Mouse (Mus musculus): ENCODE data around the gene Mpig6b. TPM values are rescaled to one million over a fixed set of nuclear protein-coding genes. Genes with fewer than 3 reads are reported as not detected.

The Mpig6b gene
- polyA plus RNA-seq, 1 experiment from 2014 or later: 4.5 TPM

DNA sequence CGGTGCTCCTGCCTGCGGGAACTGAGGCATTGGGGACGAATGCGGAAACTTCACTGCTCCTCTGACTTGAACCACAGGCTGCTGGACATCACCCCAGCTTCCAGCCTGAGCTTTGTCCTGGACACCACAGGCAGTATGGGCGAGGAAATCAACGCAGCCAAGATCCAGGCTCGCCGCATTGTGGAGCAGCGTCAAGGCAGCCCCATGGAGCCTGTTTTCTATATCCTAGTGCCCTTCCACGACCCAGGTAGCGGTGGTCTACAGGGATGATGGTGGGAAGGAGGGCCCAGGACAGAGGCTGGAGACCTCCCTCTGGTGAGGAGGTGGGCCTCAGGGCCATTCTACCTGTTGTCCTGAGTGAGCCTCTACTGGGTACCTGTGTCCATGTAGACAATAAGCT is 46.1 kb downstream of the Mpig6b start:
- no peak overlapping the region for H3K4me3 ChIP-seq (ENCODE audit: low read depth, low read length)

GRCm38 (mm10) chr17:35018171-35018570 is 47.8 kb downstream of the Mpig6b start:
- Histone ChIP-seq H3K36me3 (ENCODE audit: control insufficient read depth, insufficient read depth) (peaks cover 31% of the 10 kb centered on the region), H3K9ac (ENCODE audit: low read depth, low read length) (no peak overlapping the region), H3K9me3 (replicated peaks; ENCODE audit: control insufficient read depth, low read length) (no peaks in the 10 kb centered on the region), H3K4me2 (ENCODE audit: low read depth, low read length) (no peak overlapping the region), H3K27me3 (ENCODE audit: control insufficient read depth, insufficient read depth, low read depth, low read length) (no peaks in the 10 kb centered on the region), H3K4me1 (ENCODE audit: control insufficient read depth, low read depth, low read length) (peaks cover 25% of the 10 kb centered on the region), H3K4me3 (ENCODE audit: low read depth, low read length) (no peak overlapping the region), H3K27ac (ENCODE audit: low read length) (no peak overlapping the region)
- WGBS (ENCODE audit: insufficient replicate concordance): 56% methylated on average over 3 of the region's 3 CpGs
- no peak for ATAC-seq (ENCODE audit: low read depth)

More for the DNA sequence above, 46.1 kb downstream of the Mpig6b start:
- peaks cover 36% of the 10 kb centered on the region for H3K4me1 ChIP-seq (ENCODE audit: control insufficient read depth, low read depth, low read length)
- H3K9ac ChIP-seq (ENCODE audit: low read depth, low read length): no peak overlapping the region
- peaks cover 13% of the 10 kb centered on the region for H3K36me3 ChIP-seq (ENCODE audit: control insufficient read depth, insufficient read depth)
- no peaks in the 10 kb centered on the region for H3K27me3 ChIP-seq (ENCODE audit: control insufficient read depth, insufficient read depth, low read depth, low read length)
- H3K9me3 ChIP-seq (replicated peaks; ENCODE audit: control insufficient read depth, low read length): no peaks in the 10 kb centered on the region
- WGBS (ENCODE audit: insufficient replicate concordance): 85% methylated on average over 11 of the region's 11 CpGs
- no peak overlapping the region for H3K4me2 ChIP-seq (ENCODE audit: low read depth, low read length)
- H3K27ac ChIP-seq (ENCODE audit: low read length): no peak overlapping the region
- no peak for ATAC-seq (ENCODE audit: low read depth)

DNA sequence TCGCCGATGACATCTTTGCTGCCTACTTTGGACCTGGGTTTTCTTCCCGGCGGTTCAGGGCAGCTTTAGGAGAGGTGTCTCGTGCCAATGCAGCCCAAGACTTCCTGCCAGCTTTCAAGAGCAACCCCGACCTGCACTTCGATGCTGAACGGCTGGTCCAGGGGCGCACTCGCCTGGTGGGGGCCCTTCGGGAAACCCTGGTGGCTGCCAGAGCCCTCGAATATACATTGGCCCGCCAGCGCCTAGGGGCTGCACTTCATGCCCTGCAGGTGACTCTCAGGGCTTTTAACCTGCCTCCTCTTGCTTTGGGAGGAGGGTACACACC is 48.3 kb downstream of the Mpig6b start:
- H3K27ac ChIP-seq (ENCODE audit: low read length): no peak overlapping the region
- no peak overlapping the region for H3K9ac ChIP-seq (ENCODE audit: low read depth, low read length)
- H3K4me3 ChIP-seq (ENCODE audit: low read depth, low read length): no peak overlapping the region
- no peak for ATAC-seq (ENCODE audit: low read depth)
- peaks cover 36% of the 10 kb centered on the region for H3K36me3 ChIP-seq (ENCODE audit: control insufficient read depth, insufficient read depth)
- H3K4me2 ChIP-seq (ENCODE audit: low read depth, low read length): no peak overlapping the region
- H3K27me3 ChIP-seq (ENCODE audit: control insufficient read depth, insufficient read depth, low read depth, low read length): no peaks in the 10 kb centered on the region
- WGBS (ENCODE audit: insufficient replicate concordance): 69% methylated on average over 14 of the region's 14 CpGs
- no peaks in the 10 kb centered on the region for H3K9me3 ChIP-seq (replicated peaks; ENCODE audit: control insufficient read depth, low read length)
- peaks cover 21% of the 10 kb centered on the region for H3K4me1 ChIP-seq (ENCODE audit: control insufficient read depth, low read depth, low read length)

- Histone ChIP-seq H3K9ac (ENCODE audit: low read depth, low read length) (no peak overlapping the region), H3K4me2 (ENCODE audit: low read depth, low read length) (no peak overlapping the region), H3K36me3 (ENCODE audit: control insufficient read depth, insufficient read depth) (peaks cover 42% of the 10 kb centered on the region), H3K9me3 (replicated peaks; ENCODE audit: control insufficient read depth, low read length) (no peaks in the 10 kb centered on the region), H3K4me3 (ENCODE audit: low read depth, low read length) (no peak overlapping the region), H3K27me3 (ENCODE audit: control insufficient read depth, insufficient read depth, low read depth, low read length) (no peaks in the 10 kb centered on the region), H3K27ac (ENCODE audit: low read length) (no peak overlapping the region), H3K4me1 (ENCODE audit: control insufficient read depth, low read depth, low read length) (peaks cover 17% of the 10 kb centered on the region)
- 73% methylated on average over 10 of the region's 10 CpGs for WGBS (ENCODE audit: insufficient replicate concordance)
- no peak for ATAC-seq (ENCODE audit: low read depth)
Measured at GRCm38 (mm10) chr17:35016791-35017705, 48.9 kb downstream of the Mpig6b start.

- H3K4me1 ChIP-seq (ENCODE audit: control insufficient read depth, low read depth, low read length): peaks cover 10% of the 10 kb centered on the region
- H3K36me3 ChIP-seq (ENCODE audit: control insufficient read depth, insufficient read depth): peaks cover 48% of the 10 kb centered on the region
- no peak within 1 kb of the TSS for H3K27ac ChIP-seq (ENCODE audit: low read length)
- ATAC-seq (ENCODE audit: low read depth): no peak
- no peak within 1 kb of the TSS for H3K4me2 ChIP-seq (ENCODE audit: low read depth, low read length)
- no peaks in the 10 kb centered on the region for H3K9me3 ChIP-seq (replicated peaks; ENCODE audit: control insufficient read depth, low read length)
- WGBS (ENCODE audit: insufficient replicate concordance): 82% methylated on average over 12 of the region's 12 CpGs
- no peak within 1 kb of the TSS for H3K9ac ChIP-seq (ENCODE audit: low read depth, low read length)
- no peaks in the 10 kb centered on the region for H3K27me3 ChIP-seq (ENCODE audit: control insufficient read depth, insufficient read depth, low read depth, low read length)
- no peak within 1 kb of the TSS for H3K4me3 ChIP-seq (ENCODE audit: low read depth, low read length)
Measured at GRCm38 (mm10) chr17:35016376-35016775, 49.6 kb downstream of the Mpig6b start, which contains the start of gene Vwa7. Vwa7 (plus strand) TSS chr17:35016579.

DNA sequence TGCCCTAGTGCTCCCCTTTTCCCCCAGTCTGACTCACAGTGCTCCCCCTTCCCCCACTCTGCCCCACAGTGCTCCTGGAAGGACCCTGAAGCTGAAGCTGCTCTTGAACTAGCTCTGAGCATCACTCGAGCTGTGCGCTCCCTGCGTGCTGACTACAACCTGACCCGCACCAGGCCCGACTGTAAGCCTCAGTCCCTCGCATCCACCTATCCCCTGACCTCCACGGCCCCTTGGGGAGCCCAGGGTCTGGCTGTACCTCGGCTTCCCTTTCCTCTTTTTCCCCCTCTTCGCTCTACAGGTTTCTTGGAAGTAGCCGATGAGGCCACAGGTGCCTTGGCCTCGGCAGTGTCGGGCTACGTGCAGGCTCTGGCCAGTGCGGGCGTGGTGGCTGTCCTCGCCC is 50.7 kb downstream of the Mpig6b start:
- 88% methylated on average over 16 of the region's 16 CpGs for WGBS (ENCODE audit: insufficient replicate concordance)
- no peak overlapping the region for H3K9ac ChIP-seq (ENCODE audit: low read depth, low read length)
- peaks cover 59% of the 10 kb centered on the region for H3K36me3 ChIP-seq (ENCODE audit: control insufficient read depth, insufficient read depth)

GRCm38 (mm10) chr17:35013221-35013620 is 52.8 kb downstream of the Mpig6b start:
- Histone ChIP-seq H3K9me3 (replicated peaks; ENCODE audit: control insufficient read depth, low read length) (no peaks in the 10 kb centered on the region), H3K27ac (ENCODE audit: low read length) (no peak overlapping the region), H3K4me3 (ENCODE audit: low read depth, low read length) (no peak overlapping the region), H3K4me1 (ENCODE audit: control insufficient read depth, low read depth, low read length) (peaks cover 4% of the 10 kb centered on the region), H3K9ac (ENCODE audit: low read depth, low read length) (no peak overlapping the region), H3K36me3 (ENCODE audit: control insufficient read depth, insufficient read depth) (peaks cover 68% of the 10 kb centered on the region), H3K4me2 (ENCODE audit: low read depth, low read length) (no peak overlapping the region), H3K27me3 (ENCODE audit: control insufficient read depth, insufficient read depth, low read depth, low read length) (no peaks in the 10 kb centered on the region)
- ATAC-seq (ENCODE audit: low read depth): no peak
- WGBS (ENCODE audit: insufficient replicate concordance): 71% methylated on average over 6 of the region's 6 CpGs

More for the DNA sequence above, 50.7 kb downstream of the Mpig6b start:
- no peak for ATAC-seq (ENCODE audit: low read depth)
- H3K4me1 ChIP-seq (ENCODE audit: control insufficient read depth, low read depth, low read length): peaks cover 4% of the 10 kb centered on the region
- H3K4me3 ChIP-seq (ENCODE audit: low read depth, low read length): no peak overlapping the region
- no peak overlapping the region for H3K4me2 ChIP-seq (ENCODE audit: low read depth, low read length)
- H3K27ac ChIP-seq (ENCODE audit: low read length): no peak overlapping the region
- H3K27me3 ChIP-seq (ENCODE audit: control insufficient read depth, insufficient read depth, low read depth, low read length): no peaks in the 10 kb centered on the region
- H3K9me3 ChIP-seq (replicated peaks; ENCODE audit: control insufficient read depth, low read length): no peaks in the 10 kb centered on the region

Other genes with a start within 250 kb of the Mpig6b start
- gene Stk19, start 229.2 kb downstream of the Mpig6b start, polyA plus RNA-seq (2015; fragmentation: Nextera tagmentation; extraction: Ambion mirVana): 10.7 and 11.7 TPM in 2 replicates
- 25.6 and 27.6 TPM in 2 replicates for gene Dxo, start 229.2 kb downstream of the Mpig6b start, polyA plus RNA-seq (2015; fragmentation: Nextera tagmentation; extraction: Ambion mirVana)
- gene Skiv2l, start 216.0 kb downstream of the Mpig6b start, polyA plus RNA-seq (2015; fragmentation: Nextera tagmentation; extraction: Ambion mirVana): 24.8 and 27.3 TPM in 2 replicates
- gene Nelfe, start 215.8 kb downstream of the Mpig6b start, polyA plus RNA-seq (2015; fragmentation: Nextera tagmentation; extraction: Ambion mirVana): 41.4 and 42.3 TPM in 2 replicates
- 384 and 472 TPM in 2 replicates for gene Cfb, start 203.7 kb downstream of the Mpig6b start, polyA plus RNA-seq (2015; fragmentation: Nextera tagmentation; extraction: Ambion mirVana)
- 0.26 and 0.37 TPM in 2 replicates for gene Zbtb12, start 186.7 kb downstream of the Mpig6b start, polyA plus RNA-seq (2015; fragmentation: Nextera tagmentation; extraction: Ambion mirVana)
- gene Gm20547, start 184.1 kb downstream of the Mpig6b start, polyA plus RNA-seq (2015; fragmentation: Nextera tagmentation; extraction: Ambion mirVana): not detected in 2 replicates
- 30.6 and 33.9 TPM in 2 replicates for gene C2, start 167.9 kb downstream of the Mpig6b start, polyA plus RNA-seq (2015; fragmentation: Nextera tagmentation; extraction: Ambion mirVana)
- 12.4 and 15.2 TPM in 2 replicates for gene Ehmt2, start 167.7 kb downstream of the Mpig6b start, polyA plus RNA-seq (2015; fragmentation: Nextera tagmentation; extraction: Ambion mirVana)
- gene Slc44a4, start 151.7 kb downstream of the Mpig6b start, polyA plus RNA-seq (2015; fragmentation: Nextera tagmentation; extraction: Ambion mirVana): 2.6 and 3.6 TPM in 2 replicates
- 17.8 and 20.6 TPM in 2 replicates for gene Neu1, start 134.9 kb downstream of the Mpig6b start, polyA plus RNA-seq (2015; fragmentation: Nextera tagmentation; extraction: Ambion mirVana)
- 0.05 TPM in 1 of 2 replicates, not detected in the other for gene Hspa1b, start 106.9 kb downstream of the Mpig6b start, polyA plus RNA-seq (2015; fragmentation: Nextera tagmentation; extraction: Ambion mirVana)
- gene Gm20481, start 96.3 kb downstream of the Mpig6b start, polyA plus RNA-seq (2015; fragmentation: Nextera tagmentation; extraction: Ambion mirVana): not detected in 2 replicates
- 0.87 and 1.5 TPM in 2 replicates for gene Hspa1a, start 94.0 kb downstream of the Mpig6b start, polyA plus RNA-seq (2015; fragmentation: Nextera tagmentation; extraction: Ambion mirVana)
- 0.21 and 0.27 TPM in 2 replicates for gene Hspa1l, start 93.5 kb downstream of the Mpig6b start, polyA plus RNA-seq (2015; fragmentation: Nextera tagmentation; extraction: Ambion mirVana)
- 97.6 and 103 TPM in 2 replicates for gene Lsm2, start 84.3 kb downstream of the Mpig6b start, polyA plus RNA-seq (2015; fragmentation: Nextera tagmentation; extraction: Ambion mirVana)
- gene Vars, start 65.2 kb downstream of the Mpig6b start, polyA plus RNA-seq (2015; fragmentation: Nextera tagmentation; extraction: Ambion mirVana): 82.2 and 90.1 TPM in 2 replicates
- gene Vwa7, start 49.6 kb downstream of the Mpig6b start, polyA plus RNA-seq (2015; fragmentation: Nextera tagmentation; extraction: Ambion mirVana): 0.09 and 0.13 TPM in 2 replicates
- 2.2 and 2.6 TPM in 2 replicates for gene Sapcd1, start 38.2 kb downstream of the Mpig6b start, polyA plus RNA-seq (2015; fragmentation: Nextera tagmentation; extraction: Ambion mirVana)
- gene Msh5, start 19.4 kb downstream of the Mpig6b start, polyA plus RNA-seq (2015; fragmentation: Nextera tagmentation; extraction: Ambion mirVana): 4.2 and 4.6 TPM in 2 replicates
- gene Clic1, start 16.2 kb downstream of the Mpig6b start, polyA plus RNA-seq (2015; fragmentation: Nextera tagmentation; extraction: Ambion mirVana): 112 and 121 TPM in 2 replicates
- gene Ddah2, start 7.1 kb downstream of the Mpig6b start, polyA plus RNA-seq (2015; fragmentation: Nextera tagmentation; extraction: Ambion mirVana): 16.3 and 18.1 TPM in 2 replicates
- gene Ly6g6c, start 796 bp downstream of the Mpig6b start, polyA plus RNA-seq (2015; fragmentation: Nextera tagmentation; extraction: Ambion mirVana): 0.24 and 0.37 TPM in 2 replicates
- 0.17 TPM in 1 of 2 replicates, not detected in the other for gene Ly6g6e, start 10.7 kb upstream of the Mpig6b start, polyA plus RNA-seq (2015; fragmentation: Nextera tagmentation; extraction: Ambion mirVana)
- gene Ly6g6d, start 11.9 kb upstream of the Mpig6b start, polyA plus RNA-seq (2015; fragmentation: Nextera tagmentation; extraction: Ambion mirVana): 0.55 and 0.77 TPM in 2 replicates
- gene Ly6g6f, start 19.4 kb upstream of the Mpig6b start, polyA plus RNA-seq (2015; fragmentation: Nextera tagmentation; extraction: Ambion mirVana): 4.0 and 5.7 TPM in 2 replicates
- gene Abhd16a, start 23.1 kb upstream of the Mpig6b start, polyA plus RNA-seq (2015; fragmentation: Nextera tagmentation; extraction: Ambion mirVana): 47.4 and 52.1 TPM in 2 replicates
- not detected in 2 replicates for gene Ly6g5c, start 42.1 kb upstream of the Mpig6b start, polyA plus RNA-seq (2015; fragmentation: Nextera tagmentation; extraction: Ambion mirVana)
- gene Ly6g5b, start 49.2 kb upstream of the Mpig6b start, polyA plus RNA-seq (2015; fragmentation: Nextera tagmentation; extraction: Ambion mirVana): 0.33 and 0.35 TPM in 2 replicates
- 12.4 and 12.9 TPM in 2 replicates for gene Gpank1, start 55.3 kb upstream of the Mpig6b start, polyA plus RNA-seq (2015; fragmentation: Nextera tagmentation; extraction: Ambion mirVana)
- 115 and 123 TPM in 2 replicates for gene Csnk2b, start 55.9 kb upstream of the Mpig6b start, polyA plus RNA-seq (2015; fragmentation: Nextera tagmentation; extraction: Ambion mirVana)
- gene D17H6S53E, start 60.2 kb upstream of the Mpig6b start, polyA plus RNA-seq (2015; fragmentation: Nextera tagmentation; extraction: Ambion mirVana): 2.7 TPM in 2 replicates
- 959 and 972 TPM in 2 replicates for gene Apom, start 65.9 kb upstream of the Mpig6b start, polyA plus RNA-seq (2015; fragmentation: Nextera tagmentation; extraction: Ambion mirVana)
- gene Bag6, start 69.0 kb upstream of the Mpig6b start, polyA plus RNA-seq (2015; fragmentation: Nextera tagmentation; extraction: Ambion mirVana): 19.7 and 21.4 TPM in 2 replicates
- 38.4 and 45.0 TPM in 2 replicates for gene Prrc2a, start 98.7 kb upstream of the Mpig6b start, polyA plus RNA-seq (2015; fragmentation: Nextera tagmentation; extraction: Ambion mirVana)
- gene Aif1, start 109.9 kb upstream of the Mpig6b start, polyA plus RNA-seq (2015; fragmentation: Nextera tagmentation; extraction: Ambion mirVana): 22.8 and 23.2 TPM in 2 replicates
- gene Lst1, start 122.3 kb upstream of the Mpig6b start, polyA plus RNA-seq (2015; fragmentation: Nextera tagmentation; extraction: Ambion mirVana): 38.8 and 41.4 TPM in 2 replicates
- 1.2 and 2.4 TPM in 2 replicates for gene Ltb, start 128.3 kb upstream of the Mpig6b start, polyA plus RNA-seq (2015; fragmentation: Nextera tagmentation; extraction: Ambion mirVana)
- gene Tnf, start 135.8 kb upstream of the Mpig6b start, polyA plus RNA-seq (2015; fragmentation: Nextera tagmentation; extraction: Ambion mirVana): 0.36 and 0.48 TPM in 2 replicates
- gene Lta, start 139.2 kb upstream of the Mpig6b start, polyA plus RNA-seq (2015; fragmentation: Nextera tagmentation; extraction: Ambion mirVana): not detected in 2 replicates
- gene Gm16181, start 154.7 kb upstream of the Mpig6b start, polyA plus RNA-seq (2015; fragmentation: Nextera tagmentation; extraction: Ambion mirVana): not detected in 2 replicates
- gene Atp6v1g2, start 167.5 kb upstream of the Mpig6b start, polyA plus RNA-seq (2015; fragmentation: Nextera tagmentation; extraction: Ambion mirVana): 0.58 and 1.0 TPM in 2 replicates
- gene Nfkbil1, start 169.6 kb upstream of the Mpig6b start, polyA plus RNA-seq (2015; fragmentation: Nextera tagmentation; extraction: Ambion mirVana): 2.8 and 2.9 TPM in 2 replicates
- gene Ddx39b, start 175.6 kb upstream of the Mpig6b start, polyA plus RNA-seq (2015; fragmentation: Nextera tagmentation; extraction: Ambion mirVana): 128 and 133 TPM in 2 replicates
- 98.3 and 107 TPM in 2 replicates for gene H2-D1, start 196.5 kb upstream of the Mpig6b start, polyA plus RNA-seq (2015; fragmentation: Nextera tagmentation; extraction: Ambion mirVana)